Mouse (Mus musculus): ENCODE measurements around the gene Pdilt.

The Pdilt gene

GRCm38 (mm10) chr7:119490041-119490780, 33.1 kb downstream of the Pdilt start:
- DNase-seq = peak; percentile 15

GRCm38 (mm10) chr7:119486683-119487082, 36.6 kb downstream of the Pdilt start:
- peak; percentile 16 for DNase-seq

GRCm38 (mm10) chr7:119484154-119484553, 39.1 kb downstream of the Pdilt start:
- no peak for DNase-seq

DNA sequence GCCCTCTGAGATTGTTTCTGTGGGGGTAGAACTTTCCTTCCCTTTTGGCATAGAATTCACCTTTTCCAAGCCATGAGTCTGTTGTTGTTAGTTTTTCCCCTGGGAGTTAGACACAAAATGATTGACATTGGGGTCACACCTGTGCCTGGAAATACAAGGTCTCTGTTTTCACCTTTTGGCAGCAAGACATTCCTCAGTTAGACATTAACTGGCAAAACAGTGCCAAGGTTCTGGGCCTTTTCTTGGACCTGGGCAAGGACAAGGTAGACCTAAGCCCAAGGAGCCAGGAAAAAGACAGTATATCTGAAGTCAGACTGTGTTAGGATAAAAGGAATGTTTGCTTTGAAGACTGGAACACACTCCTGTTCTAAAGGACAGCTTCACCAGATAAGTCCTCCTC, 44.0 kb downstream of the Pdilt start, which contains the start of gene Umod:
Gene Umod, minus strand, starts transcription at position 27 of the 400 bp plus-strand sequence.
- no peak for DNase-seq

DNA sequence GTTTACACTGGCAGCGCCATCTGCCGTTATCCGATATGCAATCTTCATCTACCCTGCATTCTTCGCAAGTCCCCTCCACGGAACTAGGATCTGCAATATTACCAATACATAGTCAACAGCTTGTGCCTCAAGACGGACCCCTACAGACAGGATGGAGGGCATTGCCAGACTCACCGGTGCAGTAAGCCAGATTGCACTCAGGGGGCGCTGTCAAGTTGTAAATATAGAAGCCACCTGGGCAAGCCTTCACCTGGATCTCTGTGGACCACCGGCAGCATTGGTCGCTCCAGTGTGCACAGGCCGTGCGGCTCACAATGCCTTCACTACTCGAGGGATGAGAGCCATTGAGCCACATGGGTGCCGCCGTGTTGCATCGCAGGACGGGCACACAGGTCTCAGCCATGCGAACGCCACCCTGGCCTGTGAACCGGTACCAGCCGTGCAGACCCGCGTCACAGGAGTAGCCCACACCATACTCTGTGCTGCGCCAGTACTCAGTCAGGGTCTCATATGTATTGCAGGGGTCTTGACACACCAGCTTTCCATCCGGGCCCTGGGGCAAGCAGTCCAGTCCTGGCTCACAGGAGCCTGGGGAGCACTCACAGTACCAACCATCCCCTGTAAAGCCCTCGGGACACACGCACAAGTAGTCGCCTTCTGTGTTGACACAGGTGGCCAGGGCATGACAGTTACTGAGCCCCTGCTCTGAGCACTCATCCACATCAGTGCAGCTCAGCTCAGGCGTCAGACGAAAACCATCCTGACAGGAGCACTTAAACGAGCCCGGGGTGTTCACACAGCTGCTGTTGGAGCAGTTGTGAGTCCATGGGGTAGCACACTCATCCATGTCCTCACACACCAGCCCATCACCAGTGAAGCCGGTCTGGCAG, 46.5 kb downstream of the Pdilt start:
- DNase-seq = no peak

DNA sequence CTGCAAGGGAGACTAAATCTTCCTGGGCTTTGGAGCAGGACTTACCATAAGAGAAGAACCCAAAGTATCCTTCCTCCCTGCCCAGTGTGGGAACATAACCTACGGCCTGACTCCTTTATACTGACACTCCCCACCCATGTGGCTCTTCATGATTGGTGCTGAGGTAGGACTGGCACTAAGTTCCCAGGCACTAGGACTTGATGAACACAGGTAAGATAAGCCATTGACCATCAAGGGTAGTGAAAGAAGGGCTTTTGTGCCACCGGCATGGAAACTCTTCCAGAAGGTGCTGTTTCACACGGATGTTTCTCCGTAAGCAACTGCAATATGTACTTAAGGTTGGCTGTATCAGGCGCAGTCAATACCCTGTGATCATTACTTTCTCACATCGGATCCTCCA, 64.1 kb downstream of the Pdilt start, which contains the start of gene Gp2:
Gene Gp2, minus strand, starts transcription at position 101 of the 400 bp plus-strand sequence.
- DNase-seq = no peak

- DNase-seq = no peak
Observed at GRCm38 (mm10) chr7:119454192-119454591, 69.1 kb downstream of the Pdilt start.

DNA sequence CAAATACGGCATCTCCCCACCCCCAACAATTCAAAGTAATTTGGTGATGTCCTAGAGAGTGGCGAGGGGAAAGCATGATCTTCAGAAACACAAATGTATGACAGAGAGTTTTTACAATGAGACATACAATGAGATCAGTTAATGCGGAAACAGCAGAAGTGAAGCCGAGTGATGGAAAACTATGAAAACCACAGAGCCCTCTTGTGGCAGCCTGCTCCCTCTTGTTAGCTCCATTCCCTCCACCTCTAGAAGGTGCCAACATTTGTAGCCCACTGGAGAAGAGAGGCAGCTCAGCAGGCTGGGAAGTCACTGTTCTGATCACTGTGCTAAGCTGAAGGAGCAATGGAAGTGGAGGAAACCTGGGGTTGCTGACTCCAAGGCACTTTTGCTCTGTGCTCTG, 79.4 kb downstream of the Pdilt start:
- peak; percentile 3 for DNase-seq

- DNase-seq = no peak
Observed at GRCm38 (mm10) chr7:119441938-119442337, 81.4 kb downstream of the Pdilt start.

Data from right cerebral cortex, adult 18-20 months (tissue).